Mouse (Mus musculus): Measurements from ENCODE around the gene Gm20918.
"Not testable (repeated sequence)": the region's sequence is repeated elsewhere in the genome, so short reads cannot be mapped to it uniquely, and the experiment has no call there.

The Gm20918 gene

DNA sequence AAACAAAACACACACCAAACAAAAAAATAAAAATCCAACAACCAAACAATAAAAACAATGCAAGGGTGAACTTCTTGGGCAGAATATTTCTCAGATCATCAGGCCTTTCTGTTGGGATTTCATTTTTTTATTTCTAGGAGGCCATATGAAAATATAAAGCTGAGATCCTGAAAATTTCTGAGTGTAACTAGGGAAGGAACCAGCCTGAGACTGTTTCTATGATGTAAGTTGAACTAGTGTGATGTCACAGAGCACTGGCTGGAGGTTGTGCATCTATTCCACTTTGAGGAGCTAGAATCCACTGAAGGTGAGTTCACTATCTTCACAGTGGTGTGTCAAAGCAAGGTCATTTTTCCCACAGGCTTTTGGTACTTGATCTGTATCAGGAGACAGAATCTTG, at the start of gene Gm20918:
Gm20918 (plus strand) TSS at position 301 of the 400 bp plus-strand sequence.
- DNase-seq (ENCODE audit: low spot score) = not testable (repeated sequence)

Measured in lung, postnatal 25 days (tissue).